Mouse (Mus musculus) MEL (cell line): ENCODE measurements around the gene Szrd1. TPM values are rescaled to one million over a fixed set of nuclear protein-coding genes. Genes with fewer than 3 reads are reported as not detected.

Source experiments
- DNase-seq: peaks from one replicate; pipeline ENCODE4 v3.0.0; 2011; ENCODE audit warnings: low read depth, low spot score
- H3K27ac ChIP-seq: 2 replicates; pipeline ENCODE4 v1.5.1; 2012; ENCODE audit warnings: low read depth, mild to moderate bottlenecking, control low read depth, low read length, moderate library complexity; ENCODE audit not compliant: control insufficient read depth
- H3K27me3 ChIP-seq, 2 experiments: fragments of 150-350 bp in 1 of 2; sonication (generic) in 1 of 2; 2 replicates each; pipeline ENCODE4 v1.6.1; 2012; ENCODE audit warnings: low read length in 2 of 2, mild to moderate bottlenecking in 2 of 2, improper control_type of control experiment in 1 of 2, moderate library complexity in 1 of 2; ENCODE audit not compliant: insufficient read depth in 2 of 2, control insufficient read depth in 1 of 2
- H3K36me3 ChIP-seq, 2 experiments: 2 replicates each; pipeline ENCODE4 v1.6.1; 2012 to 2014; ENCODE audit warnings: low read length in 2 of 2, improper control_type of control experiment in 1 of 2, inconsistent platforms in 1 of 2, mild to moderate bottlenecking in 1 of 2; ENCODE audit not compliant: insufficient read depth in 2 of 2, control insufficient read depth in 1 of 2
- H3K4me1 ChIP-seq, 2 experiments: fragments of 150-350 bp in 1 of 2; sonication (generic) in 1 of 2; 2 replicates each; pipeline ENCODE4 v1.6.1; 2012; ENCODE audit warnings: low read length in 2 of 2, improper control_type of control experiment in 1 of 2, mild to moderate bottlenecking in 1 of 2; ENCODE audit not compliant: insufficient read depth in 2 of 2, control insufficient read depth in 1 of 2
- H3K4me3 ChIP-seq, 2 experiments: fragments of 150-350 bp in 1 of 2; sonication (generic) in 1 of 2; 2 replicates each; pipeline ENCODE4 v1.5.1; 2012; ENCODE audit warnings: low read depth in 2 of 2, low read length in 2 of 2, mild to moderate bottlenecking in 2 of 2, moderate library complexity in 2 of 2, control low read depth in 1 of 2, improper control_type of control experiment in 1 of 2; ENCODE audit not compliant: control insufficient read depth in 1 of 2, insufficient read depth in 1 of 2
- H3K79me2 ChIP-seq: 2 replicates; pipeline ENCODE4 v1.6.1; 2012; ENCODE audit warnings: mild to moderate bottlenecking, low read length, moderate library complexity; ENCODE audit not compliant: control insufficient read depth, poor library complexity, insufficient read depth
- H3K9ac ChIP-seq: 2 replicates; pipeline ENCODE4 v1.6.1; 2012; ENCODE audit warnings: low read depth, mild to moderate bottlenecking, control low read depth, low read length, moderate library complexity; ENCODE audit not compliant: control insufficient read depth, poor library complexity, severe bottlenecking
- H3K9me3 ChIP-seq: fragments of 150-350 bp; sonication (generic); replicated peaks from 2 replicates; pipeline ENCODE4 v1.6.1; 2012; ENCODE audit warnings: mild to moderate bottlenecking, low read length, improper control_type of control experiment, moderate library complexity; ENCODE audit not compliant: insufficient read depth
- CHD1 ChIP-seq: IDR thresholded peaks from 2 replicates; pipeline ENCODE4 v1.6.1; 2012; ENCODE audit warnings: low read depth, mild to moderate bottlenecking, inconsistent platforms, low read length, improper control_type of control experiment
- CTCF ChIP-seq, 3 experiments: IDR thresholded peaks in 2 of 3; conservative IDR thresholded peaks in 1 of 3; 2 replicates each; pipeline ENCODE4 v1.5.1; 2011 to 2012; ENCODE audit warnings: low read length in 3 of 3, low read depth in 2 of 3, mild to moderate bottlenecking in 2 of 3, improper control_type of control experiment in 1 of 3, inconsistent platforms in 1 of 3, mixed read lengths in 1 of 3, moderate library complexity in 1 of 3; ENCODE audit not compliant: control insufficient read depth in 1 of 3, insufficient read depth in 1 of 3, poor library complexity in 1 of 3, severe bottlenecking in 1 of 3
- E2F4 ChIP-seq: IDR thresholded peaks from 2 replicates; pipeline ENCODE4 v1.6.1; 2011; ENCODE audit warnings: low read depth, low read length, improper control_type of control experiment, borderline replicate concordance
- ELF1 ChIP-seq: IDR thresholded peaks from 2 replicates; pipeline ENCODE4 v1.6.1; 2014; ENCODE audit warnings: low read depth, mild to moderate bottlenecking, inconsistent platforms, low read length, improper control_type of control experiment, moderate library complexity
- GABPA ChIP-seq: IDR thresholded peaks from 2 replicates; pipeline ENCODE4 v1.6.1; 2012; ENCODE audit warnings: low read depth, mild to moderate bottlenecking, inconsistent platforms, low read length, improper control_type of control experiment, moderate library complexity
- GATA1 ChIP-seq: IDR thresholded peaks from 2 replicates; pipeline ENCODE4 v1.6.1; 2011; ENCODE audit warnings: low read depth, low read length, improper control_type of control experiment
- JUND ChIP-seq: IDR thresholded peaks from 2 replicates; pipeline ENCODE4 v1.6.1; 2011; ENCODE audit warnings: low read depth, mild to moderate bottlenecking, improper control_type of control experiment, low read length
- KAT2A ChIP-seq: conservative IDR thresholded peaks from 2 replicates; pipeline ENCODE4 v1.6.1; 2012; ENCODE audit warnings: low read depth, low read length, improper control_type of control experiment, inconsistent platforms
- MAX ChIP-seq: IDR thresholded peaks from 2 replicates; pipeline ENCODE4 v1.6.1; 2011; ENCODE audit warnings: low read length, improper control_type of control experiment
- MXI1 ChIP-seq: IDR thresholded peaks from 2 replicates; pipeline ENCODE4 v1.6.1; 2011; ENCODE audit warnings: mild to moderate bottlenecking, low read depth, low read length, improper control_type of control experiment
- MYC ChIP-seq: IDR thresholded peaks from 2 replicates; pipeline ENCODE4 v1.6.1; 2011; ENCODE audit warnings: low read depth, mild to moderate bottlenecking, low read length, improper control_type of control experiment, moderate library complexity
- NELFE ChIP-seq: IDR thresholded peaks from 2 replicates; pipeline ENCODE4 v1.6.1; 2011; ENCODE audit warnings: low read depth, low read length, improper control_type of control experiment
- POLR2AphosphoS2 ChIP-seq: IDR thresholded peaks from 2 replicates; pipeline ENCODE4 v1.6.1; 2011; ENCODE audit warnings: low read length, improper control_type of control experiment
- POLR2AphosphoS5 ChIP-seq: IDR thresholded peaks from 2 replicates; pipeline ENCODE4 v1.6.1; 2012; ENCODE audit warnings: low read depth, borderline replicate concordance, mild to moderate bottlenecking, inconsistent platforms, low read length, moderate library complexity, mixed read lengths
- RCOR1 ChIP-seq: IDR thresholded peaks from 2 replicates; pipeline ENCODE4 v1.6.1; 2012; ENCODE audit warnings: low read depth, mild to moderate bottlenecking, inconsistent platforms, low read length, improper control_type of control experiment
- TAL1 ChIP-seq: IDR thresholded peaks from 2 replicates; pipeline ENCODE4 v1.6.1; 2012; ENCODE audit warnings: mild to moderate bottlenecking, inconsistent platforms, low read length, moderate library complexity, mixed read lengths
- ZMIZ1 ChIP-seq: IDR thresholded peaks from 2 replicates; pipeline ENCODE4 v1.6.1; 2012; ENCODE audit warnings: low read depth, mild to moderate bottlenecking, inconsistent platforms, low read length, improper control_type of control experiment, moderate library complexity
- polyA plus RNA-seq, 2 experiments: library from polyadenylated mRNA; stranded (reverse) in 1 of 2; unstranded in 1 of 2; fragments of >175 nt in 1 of 2; fragments of >200 nt in 1 of 2; gene quantifications; 2 replicates each; pipeline versions ENCODE4 v1.2.1 to v1.2.4; 2012; ENCODE audit warnings: low replicate concordance in 2 of 2, low read depth in 1 of 2; ENCODE audit not compliant: insufficient read length in 2 of 2, insufficient read depth in 1 of 2, missing spikeins in 1 of 2
- total RNA-seq: library from RNA; depleted of rRNA; stranded (reverse); fragments of 300-350 nt; gene quantifications from 2 replicates; pipeline ENCODE4 v1.2.3, GENCODE M21; 2012

Gene Szrd1
- total and polyA plus RNA-seq, 3 experiments: 63.0 to 137 TPM; not detected in 1

DNA sequence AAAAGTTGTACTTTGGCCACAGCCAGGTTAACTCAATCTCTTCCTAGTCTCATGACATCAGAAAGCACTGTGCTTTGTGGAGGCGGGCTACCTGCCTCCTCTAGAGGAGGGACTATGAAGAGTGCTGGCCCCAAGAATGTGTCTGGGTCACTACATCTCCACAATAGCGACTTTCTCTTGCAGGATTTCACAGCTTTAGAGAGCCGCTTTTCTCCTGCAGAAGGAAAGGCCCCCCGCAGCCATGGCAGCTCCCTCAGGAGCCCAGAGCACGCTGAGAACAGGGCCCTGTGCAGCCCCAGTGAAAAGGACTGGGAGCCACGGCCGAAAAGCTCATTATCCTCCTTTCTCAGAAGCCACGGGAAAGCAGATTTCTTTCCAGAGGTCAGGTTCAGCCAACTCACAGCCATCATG, 5.5 kb downstream of the Szrd1 start:
- Histone ChIP-seq H3K27ac (no peak overlapping the region), H3K27me3 (no peaks in the 10 kb centered on the region), H3K36me3 (peaks cover 0 to 8% of the 10 kb centered on the region in 2 experiments), H3K79me2 (peaks cover 87% of the 10 kb centered on the region), H3K4me1 (peaks cover 0 to 8% of the 10 kb centered on the region in 2 experiments; a peak in 2 of 4 replicates), H3K9ac (no peak overlapping the region), H3K9me3 (no peaks in the 10 kb centered on the region), H3K4me3 (no peak overlapping the region)
- DNase-seq: no peak
- no peak for TF ChIP-seq CTCF (IDR thresholded peaks at IDR 0.05 in 2 of 3, conservative IDR thresholded peaks at IDR 0.05 in 1 of 3; ENCODE audit: control insufficient read depth in 1 of 3, insufficient read depth in 1 of 3, low read depth in 2 of 3, low read length in 3 of 3, poor library complexity in 1 of 3, severe bottlenecking in 1 of 3)
- no peak for TF ChIP-seq MYC
- no peak for TF ChIP-seq TAL1
- no peak for TF ChIP-seq RCOR1
- no peak for TF ChIP-seq GATA1
- TF ChIP-seq NELFE: no peak
- TF ChIP-seq ZMIZ1: no peak

DNA sequence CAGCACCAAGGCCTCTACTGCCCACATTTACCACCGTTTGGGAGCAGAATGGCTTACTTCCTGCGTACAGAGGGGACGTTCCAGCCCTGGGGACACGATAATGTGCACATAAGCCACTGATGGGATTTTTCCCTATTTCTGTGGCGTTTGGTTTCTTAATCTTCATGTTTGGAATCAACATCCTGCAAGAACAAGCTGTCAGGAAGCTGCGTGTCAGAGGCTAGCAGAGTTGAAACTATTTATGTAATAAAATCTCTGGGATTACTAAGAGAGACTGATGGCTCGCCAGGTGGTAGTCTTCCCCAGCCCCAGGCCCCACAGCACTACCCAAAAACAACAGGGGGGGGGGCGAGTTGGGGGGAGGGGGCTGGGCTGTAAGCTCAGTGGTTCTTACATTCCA, 6.3 kb downstream of the Szrd1 start:
- H3K9ac ChIP-seq: no peak overlapping the region
- no peak for DNase-seq
- peaks cover 81% of the 10 kb centered on the region for H3K79me2 ChIP-seq
- peaks cover under 1 to 8% of the 10 kb centered on the region in 2 experiments for H3K36me3 ChIP-seq
- TF ChIP-seq RCOR1 (no peak), MAX (no peak), POLR2AphosphoS2 (no peak), ELF1 (no peak), GABPA (no peak), KAT2A (no peak), CHD1 (no peak), MXI1 (no peak), POLR2AphosphoS5 (no peak), JUND (no peak), GATA1 (no peak), E2F4 (no peak), CTCF (IDR thresholded peaks at IDR 0.05 in 2 of 3, conservative IDR thresholded peaks at IDR 0.05 in 1 of 3; ENCODE audit: control insufficient read depth in 1 of 3, insufficient read depth in 1 of 3, low read depth in 2 of 3, low read length in 3 of 3, poor library complexity in 1 of 3, severe bottlenecking in 1 of 3) (no peak), MYC (no peak)
- no peak overlapping the region for H3K4me3 ChIP-seq
- no peak overlapping the region for H3K27ac ChIP-seq
- peaks cover 0 to 8% of the 10 kb centered on the region in 2 experiments; a peak in 2 of 4 replicates for H3K4me1 ChIP-seq
- H3K9me3 ChIP-seq: no peaks in the 10 kb centered on the region
- no peaks in the 10 kb centered on the region for H3K27me3 ChIP-seq
